Mouse (Mus musculus) myocyte (in vitro differentiated cells): Measurements from ENCODE around the gene Gm21969.

Experiments used
- CEBPB ChIP-seq: IDR thresholded peaks from 2 replicates; pipeline ENCODE4 v1.6.1; 2011; ENCODE audit warnings: mild to moderate bottlenecking, moderate library complexity; ENCODE audit not compliant: poor library complexity, insufficient read depth, severe bottlenecking
- E2F4 ChIP-seq: IDR thresholded peaks from one replicate; pipeline ENCODE4 v1.6.1; 2011; ENCODE audit warnings: mild to moderate bottlenecking, control low read depth, moderate library complexity; ENCODE audit not compliant: insufficient read depth
- MAX ChIP-seq: IDR thresholded peaks from one replicate; pipeline ENCODE4 v1.6.1; 2011; ENCODE audit warnings: low read depth, mild to moderate bottlenecking, control low read depth
- MYOG ChIP-seq, 3 experiments: IDR thresholded peaks; one replicate each; pipeline ENCODE4 v1.6.1; 2011; ENCODE audit warnings: control low read depth in 2 of 3, low read depth in 2 of 3, mild to moderate bottlenecking in 2 of 3; ENCODE audit not compliant: insufficient read length in 2 of 3, control insufficient read depth in 1 of 3, insufficient read depth in 1 of 3

DNA sequence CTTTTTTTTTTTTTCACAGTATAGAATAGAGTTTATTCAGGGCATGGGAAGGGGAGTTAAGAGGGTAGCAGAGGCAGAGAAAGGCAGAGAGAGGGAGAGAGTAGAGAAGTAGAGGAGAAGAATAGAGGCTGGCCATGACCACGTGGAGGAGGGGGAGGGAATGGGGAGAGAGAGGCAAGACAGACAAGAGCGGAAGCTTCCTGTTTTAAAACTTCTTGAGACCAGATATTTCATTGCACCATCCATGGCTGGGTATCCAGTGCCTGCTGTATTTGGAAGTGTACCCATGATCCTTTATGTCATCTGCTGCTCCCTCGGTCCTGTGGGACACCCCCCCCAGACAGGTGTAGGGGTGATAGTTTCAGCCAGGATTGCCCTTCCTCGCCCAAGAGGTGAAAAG, 6.0 kb downstream of the Gm21969 start:
- TF ChIP-seq E2F4 (no peak), MYOG (IDR thresholded peaks at IDR 0.05; ENCODE audit: control insufficient read depth in 1 of 3, insufficient read depth in 1 of 3, insufficient read length in 2 of 3, low read depth in 2 of 3) (no peak), MAX (no peak), CEBPB (no peak)
